Mouse (Mus musculus): ENCODE data around the gene Fat1.

DNA sequence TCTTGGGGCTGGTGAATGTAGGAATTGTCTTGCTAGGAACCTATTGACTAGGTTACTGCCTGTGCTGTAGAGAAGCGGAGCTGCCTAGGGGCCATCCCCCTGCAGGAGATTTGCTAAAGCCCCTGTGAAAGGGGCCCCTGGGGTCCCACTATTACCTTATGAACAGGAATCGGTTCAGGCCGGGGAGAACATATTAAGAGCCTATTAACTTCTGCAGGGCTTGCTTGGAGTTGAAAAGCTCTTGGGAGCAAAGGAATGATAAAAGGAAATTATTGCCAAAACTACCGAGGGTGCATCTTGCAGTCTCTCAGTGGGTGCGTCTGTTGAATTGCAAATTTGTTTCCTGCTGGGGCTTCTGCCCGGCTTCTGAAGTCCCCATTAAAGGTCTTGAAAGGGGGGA is 36.1 kb downstream of the Fat1 start:
- TF ChIP-seq POLR2A (IDR thresholded peaks at IDR 0.05; ENCODE audit: control insufficient read depth, low read depth, low read length) (no peak), CTCF (IDR thresholded peaks at IDR 0.05; ENCODE audit: control insufficient read depth, insufficient read depth, insufficient replicate concordance, low read depth, low read length) (no peak)

Data from testis, adult 2 months (tissue).